Mouse (Mus musculus) hindbrain, embryonic 14.5 days (tissue): ENCODE results near the gene Sapcd2. TPM values are rescaled to one million over a fixed set of nuclear protein-coding genes. Genes with fewer than 3 reads are reported as not detected.

ENCODE experiments used
- ATAC-seq: fragments of 200-750 bp; cut with Nextera tagmentation; 2 replicates; pipeline ENCODE4 v1.8.0; 2017; ENCODE audit warnings: moderate number of reproducible peaks, mild to moderate bottlenecking, moderate TSS enrichment, moderate library complexity; ENCODE audit not compliant: low FRiP score
- DNase-seq: peaks from one replicate; pipeline ENCODE4 v3.0.0-alpha.2; 2015; ENCODE audit warnings: low spot score
- H3K27ac ChIP-seq: fragments of 300-500 bp; sonication (generic); 2 replicates; pipeline ENCODE4 v1.5.1; 2014; ENCODE audit warnings: mild to moderate bottlenecking, moderate library complexity
- H3K27me3 ChIP-seq: fragments of 300-500 bp; sonication (generic); 2 replicates; pipeline ENCODE4 v1.6.1; 2014; ENCODE audit warnings: mild to moderate bottlenecking, low read length, mixed read lengths; ENCODE audit not compliant: control insufficient read depth, insufficient read depth
- H3K36me3 ChIP-seq: fragments of 300-500 bp; sonication (generic); replicated peaks from 2 replicates; pipeline ENCODE4 v1.6.1; 2014; ENCODE audit not compliant: control insufficient read depth, insufficient read depth
- H3K4me1 ChIP-seq: fragments of 300-500 bp; sonication (generic); replicated peaks from 2 replicates; pipeline ENCODE4 v1.6.1; 2014; ENCODE audit warnings: antibody characterized with exemption, low read length, mixed read lengths; ENCODE audit not compliant: control insufficient read depth, insufficient read depth
- H3K4me2 ChIP-seq: fragments of 300-500 bp; sonication (generic); replicated peaks from 2 replicates; pipeline ENCODE4 v1.6.1; 2014; ENCODE audit warnings: mild to moderate bottlenecking, moderate library complexity
- H3K4me3 ChIP-seq: fragments of 300-500 bp; sonication (generic); replicated peaks from 2 replicates; pipeline ENCODE4 v1.5.1; 2014; ENCODE audit warnings: mild to moderate bottlenecking, low read length
- H3K9ac ChIP-seq: fragments of 300-500 bp; sonication (generic); 2 replicates; pipeline ENCODE4 v1.6.1; 2014
- H3K9me3 ChIP-seq: fragments of 300-500 bp; sonication (generic); 2 replicates; pipeline ENCODE4 v1.6.1; 2016; ENCODE audit warnings: low read length; ENCODE audit not compliant: control insufficient read depth
- WGBS: fragments of 180-500 bp; shearing (Covaris S2); extraction: QIAGEN DNeasy Blood & Tissue Kit; methylation state at CpG from one replicate; pipeline ENCODE4 v1.1.7; 2014; 5-methylcytosine and 5-hydroxymethylcytosine counted together
- polyA plus RNA-seq: library from polyadenylated mRNA; unstranded; fragments of >200 nt; fragmentation: Nextera tagmentation; extraction: Ambion mirVana; gene quantifications from 2 replicates; pipeline ENCODE4 v1.2.1, GENCODE M21; 2014

The Sapcd2 gene
- polyA plus RNA-seq, 1 experiment from 2014 or later, result 10.0 TPM

DNA sequence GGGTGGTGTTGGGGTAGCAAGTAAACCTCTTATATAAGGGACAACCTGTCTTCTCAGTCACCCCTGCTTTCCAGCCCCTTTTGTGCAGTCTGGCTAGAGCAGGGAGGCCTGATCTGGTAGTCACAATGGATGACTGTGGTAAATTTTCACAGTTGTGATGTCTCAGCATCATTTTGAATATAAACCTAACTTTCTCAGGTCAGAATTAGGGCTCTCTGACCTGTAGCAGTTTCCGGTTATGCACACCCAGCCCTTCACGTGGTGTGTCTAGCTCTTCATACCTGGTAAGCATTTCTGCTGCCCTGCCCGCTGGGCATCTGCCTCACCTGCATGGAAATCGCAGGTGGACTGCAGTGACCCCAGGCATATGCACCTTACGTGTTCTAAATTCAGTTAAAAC lies 55.1 kb downstream of the Sapcd2 start:
- Histone ChIP-seq H3K27ac (no peak overlapping the region), H3K4me3 (no peak overlapping the region), H3K9ac (no peak overlapping the region), H3K36me3 (no peaks in the 10 kb centered on the region), H3K27me3 (peaks cover 10% of the 10 kb centered on the region; the same call in 1 of the 2 replicates), H3K4me1 (peaks cover 29% of the 10 kb centered on the region), H3K4me2 (no peak overlapping the region), H3K9me3 (no peaks in the 10 kb centered on the region)
- no peak for ATAC-seq
- WGBS, result 90% methylated on average over 5 of the region's 5 CpGs
- no peak for DNase-seq

Other genes starting within 250 kb of the Sapcd2 start
- 15.6 and 19.9 TPM in 2 replicates for gene Nrarp, start 191.6 kb upstream of the Sapcd2 start, polyA plus RNA-seq
- 2.0 and 2.2 TPM in 2 replicates for gene Tor4a, start 175.4 kb upstream of the Sapcd2 start, polyA plus RNA-seq
- 88.0 and 91.6 TPM in 2 replicates for gene Nelfb, start 160.8 kb upstream of the Sapcd2 start, polyA plus RNA-seq
- not detected in 2 replicates for gene Stpg3, start 157.7 kb upstream of the Sapcd2 start, polyA plus RNA-seq
- gene Fam166a, start 153.6 kb upstream of the Sapcd2 start, polyA plus RNA-seq, result not detected in 2 replicates
- gene Tubb4b, start 147.6 kb upstream of the Sapcd2 start, polyA plus RNA-seq, result 382 and 411 TPM in 2 replicates
- not detected in 2 replicates for gene Slc34a3, start 138.0 kb upstream of the Sapcd2 start, polyA plus RNA-seq
- gene Rnf224, start 135.5 kb upstream of the Sapcd2 start, polyA plus RNA-seq, result not detected in 2 replicates
- 166 and 177 TPM in 2 replicates for gene Rnf208, start 130.1 kb upstream of the Sapcd2 start, polyA plus RNA-seq
- gene Cysrt1, start 129.9 kb upstream of the Sapcd2 start, polyA plus RNA-seq, result 0.59 TPM in 1 of 2 replicates, not detected in the other
- 2.9 and 5.3 TPM in 2 replicates for gene AL732309.1, start 125.5 kb upstream of the Sapcd2 start, polyA plus RNA-seq
- gene Tmem203, start 116.9 kb upstream of the Sapcd2 start, polyA plus RNA-seq, result 9.8 and 12.5 TPM in 2 replicates
- gene Tprn, start 109.7 kb upstream of the Sapcd2 start, polyA plus RNA-seq, result 13.4 and 14.7 TPM in 2 replicates
- gene Ssna1, start 99.9 kb upstream of the Sapcd2 start, polyA plus RNA-seq, result 175 and 190 TPM in 2 replicates
- 113 and 114 TPM in 2 replicates for gene Anapc2, start 99.8 kb upstream of the Sapcd2 start, polyA plus RNA-seq
- not detected in 2 replicates for gene Tmem210, start 84.2 kb upstream of the Sapcd2 start, polyA plus RNA-seq
- gene Lrrc26, start 82.4 kb upstream of the Sapcd2 start, polyA plus RNA-seq, result not detected in 2 replicates
- 57.2 and 68.4 TPM in 2 replicates for gene Grin1, start 53.1 kb upstream of the Sapcd2 start, polyA plus RNA-seq
- 51.6 and 66.0 TPM in 2 replicates for gene Man1b1, start 40.0 kb upstream of the Sapcd2 start, polyA plus RNA-seq
- 21.5 and 24.7 TPM in 2 replicates for gene Dpp7, start 16.0 kb upstream of the Sapcd2 start, polyA plus RNA-seq
- gene Uap1l1, start 6.6 kb upstream of the Sapcd2 start, polyA plus RNA-seq, result 6.3 and 6.8 TPM in 2 replicates
- 2.6 and 3.3 TPM in 2 replicates for gene Entpd2, start 23.6 kb downstream of the Sapcd2 start, polyA plus RNA-seq
- 365 and 378 TPM in 2 replicates for gene Npdc1, start 27.0 kb downstream of the Sapcd2 start, polyA plus RNA-seq
- gene Fut7, start 50.9 kb downstream of the Sapcd2 start, polyA plus RNA-seq, result 0.37 TPM in 1 of 2 replicates, not detected in the other
- gene Abca2, start 56.4 kb downstream of the Sapcd2 start, polyA plus RNA-seq, result 15.6 and 17.3 TPM in 2 replicates
- 2.2 and 2.6 TPM in 2 replicates for gene Clic3, start 84.5 kb downstream of the Sapcd2 start, polyA plus RNA-seq
- gene Paxx, start 88.8 kb downstream of the Sapcd2 start, polyA plus RNA-seq, result 93.1 and 109 TPM in 2 replicates
- gene Ptgds, start 97.7 kb downstream of the Sapcd2 start, polyA plus RNA-seq, result 230 and 390 TPM in 2 replicates
- gene Lcn12, start 121.6 kb downstream of the Sapcd2 start, polyA plus RNA-seq, result not detected in 2 replicates
- 116 and 118 TPM in 2 replicates for gene Fbxw5, start 128.4 kb downstream of the Sapcd2 start, polyA plus RNA-seq
- gene C8g, start 129.4 kb downstream of the Sapcd2 start, polyA plus RNA-seq, result 4.1 and 5.5 TPM in 2 replicates
- 15.6 and 16.3 TPM in 2 replicates for gene Traf2, start 174.6 kb downstream of the Sapcd2 start, polyA plus RNA-seq
- gene Edf1, start 185.5 kb downstream of the Sapcd2 start, polyA plus RNA-seq, result 353 and 366 TPM in 2 replicates
- 1.3 and 1.7 TPM in 2 replicates for gene Mamdc4, start 202.5 kb downstream of the Sapcd2 start, polyA plus RNA-seq
- 171 and 187 TPM in 2 replicates for gene Phpt1, start 202.9 kb downstream of the Sapcd2 start, polyA plus RNA-seq
- gene Ajm1, start 209.4 kb downstream of the Sapcd2 start, polyA plus RNA-seq, result 10.8 and 12.7 TPM in 2 replicates
- 59.0 and 61.6 TPM in 2 replicates for gene Rabl6, start 236.2 kb downstream of the Sapcd2 start, polyA plus RNA-seq
- gene Ccdc183, start 245.4 kb downstream of the Sapcd2 start, polyA plus RNA-seq, result 0.26 and 0.44 TPM in 2 replicates
- gene Tmem141, start 249.7 kb downstream of the Sapcd2 start, polyA plus RNA-seq, result 52.5 and 53.5 TPM in 2 replicates